Mouse (Mus musculus) embryonic facial prominence, embryonic 15.5 days (tissue): ENCODE results near the gene Zfyve21. TPM values are rescaled to one million over a fixed set of nuclear protein-coding genes. Genes with fewer than 3 reads are reported as not detected.
A peak's percentile ranks its signal among the peaks of the same experiment; 100 is the strongest.

Experiments
- ATAC-seq: fragments of 200-750 bp; cut with Nextera tagmentation; 2 replicates; pipeline ENCODE4 v1.8.0; 2017; ENCODE audit warnings: low read depth, moderate TSS enrichment; ENCODE audit not compliant: insufficient number of reproducible peaks, low FRiP score, low TSS enrichment
- H3K27ac ChIP-seq: fragments of 300-500 bp; sonication (generic); replicated peaks from 2 replicates; pipeline ENCODE4 v1.5.1; 2015; ENCODE audit warnings: mild to moderate bottlenecking, inconsistent platforms
- H3K27me3 ChIP-seq: fragments of 300-500 bp; sonication (generic); 2 replicates; pipeline ENCODE4 v1.6.1; 2015; ENCODE audit warnings: inconsistent platforms
- H3K36me3 ChIP-seq: fragments of 300-500 bp; sonication (generic); 2 replicates; pipeline ENCODE4 v1.6.1; 2015; ENCODE audit warnings: mild to moderate bottlenecking, inconsistent platforms
- H3K4me1 ChIP-seq: fragments of 300-500 bp; sonication (generic); 2 replicates; pipeline ENCODE4 v1.6.1; 2015; ENCODE audit warnings: inconsistent platforms
- H3K4me2 ChIP-seq: fragments of 300-500 bp; sonication (generic); replicated peaks from 2 replicates; pipeline ENCODE4 v1.6.1; 2015; ENCODE audit warnings: mild to moderate bottlenecking, inconsistent platforms
- H3K4me3 ChIP-seq: fragments of 300-500 bp; sonication (generic); replicated peaks from 2 replicates; pipeline ENCODE4 v1.5.1; 2015; ENCODE audit warnings: mild to moderate bottlenecking, inconsistent platforms
- H3K9ac ChIP-seq: fragments of 300-500 bp; sonication (generic); 2 replicates; pipeline ENCODE4 v1.6.1; 2015; ENCODE audit warnings: inconsistent platforms
- H3K9me3 ChIP-seq: fragments of 300-500 bp; sonication (generic); replicated peaks from 2 replicates; pipeline ENCODE4 v1.6.1; 2016; ENCODE audit warnings: inconsistent platforms
- WGBS: fragments of 180-500 bp; shearing (Covaris S2); methylation state at CpG from one replicate; pipeline ENCODE4 v1.1.7; 2015; 5-methylcytosine and 5-hydroxymethylcytosine counted together
- polyA plus RNA-seq: library from polyadenylated mRNA; unstranded; fragments of >200 nt; fragmentation: Nextera tagmentation; extraction: Ambion mirVana; gene quantifications from 2 replicates; pipeline ENCODE4 v1.2.1, GENCODE M21; 2015

The Zfyve21 gene
- polyA plus RNA-seq, 1 experiment from 2014 or later, result 120 TPM

- ATAC-seq, result no peak
- no peaks in the 10 kb centered on the region for H3K9me3 ChIP-seq
- 87% methylated on average over 10 of the region's 10 CpGs for WGBS
- peaks cover 7% of the 10 kb centered on the region; the same call in 1 of the 2 replicates for H3K4me1 ChIP-seq
- H3K27ac ChIP-seq, result no peak overlapping the region
- H3K36me3 ChIP-seq, result peaks cover 15% of the 10 kb centered on the region; the same call in 1 of the 2 replicates
- H3K27me3 ChIP-seq, result no peaks in the 10 kb centered on the region
- H3K4me2 ChIP-seq, result no peak overlapping the region
- no peak overlapping the region for H3K9ac ChIP-seq
- no peak overlapping the region for H3K4me3 ChIP-seq
Observed at GRCm38 (mm10) chr12:111846815-111847214, 32.8 kb downstream of the Zfyve21 start.

- 36% methylated on average over 9 of the region's 9 CpGs for WGBS
Observed at GRCm38 (mm10) chr12:111848300-111848798, 34.4 kb downstream of the Zfyve21 start.

GRCm38 (mm10) chr12:111851235-111851634, 37.3 kb downstream of the Zfyve21 start:
- no peak overlapping the region for H3K9ac ChIP-seq
- no peaks in the 10 kb centered on the region for H3K27me3 ChIP-seq
- H3K4me3 ChIP-seq, result no peak overlapping the region
- peak overlapping the region; percentile 61; the same call in 1 of the 2 replicates for H3K27ac ChIP-seq
- no peaks in the 10 kb centered on the region for H3K9me3 ChIP-seq
- peaks cover 13% of the 10 kb centered on the region for H3K4me1 ChIP-seq
- no peak for ATAC-seq
- no peak overlapping the region for H3K4me2 ChIP-seq
- WGBS, result 55% methylated on average over 2 of the region's 2 CpGs
- H3K36me3 ChIP-seq, result peaks cover 14% of the 10 kb centered on the region; the same call in 1 of the 2 replicates

More at GRCm38 (mm10) chr12:111848300-111848798, 34.4 kb downstream of the Zfyve21 start:
- Histone ChIP-seq H3K4me1 (peaks cover 13% of the 10 kb centered on the region), H3K27ac (peak overlapping the region; percentile 60), H3K4me2 (no peak overlapping the region), H3K36me3 (0 out of 2 replicates have a peak, but pooled peaks cover 5% of the 10 kb centered on the region), H3K9ac (no peak overlapping the region), H3K4me3 (no peak overlapping the region), H3K9me3 (no peaks in the 10 kb centered on the region), H3K27me3 (no peaks in the 10 kb centered on the region)
- ATAC-seq, result no peak

GRCm38 (mm10) chr12:111851745-111852144, 37.8 kb downstream of the Zfyve21 start:
- 0 out of 2 replicates have a peak overlapping the region, but pooled peaks have one; percentile 28 for H3K27ac ChIP-seq
- ATAC-seq, result peak; percentile 52; the same call in 1 of the 2 replicates
- H3K4me1 ChIP-seq, result peaks cover 13% of the 10 kb centered on the region
- WGBS, result 52% methylated on average over 5 of the region's 5 CpGs
- peaks cover 16% of the 10 kb centered on the region; the same call in 1 of the 2 replicates for H3K36me3 ChIP-seq
- no peaks in the 10 kb centered on the region for H3K27me3 ChIP-seq
- no peak overlapping the region for H3K4me2 ChIP-seq
- H3K9me3 ChIP-seq, result no peaks in the 10 kb centered on the region
- no peak overlapping the region for H3K4me3 ChIP-seq
- H3K9ac ChIP-seq, result no peak overlapping the region

GRCm38 (mm10) chr12:111853011-111853436, 39.1 kb downstream of the Zfyve21 start:
- no peaks in the 10 kb centered on the region for H3K27me3 ChIP-seq
- ATAC-seq, result peak; percentile 51; the same call in 1 of the 2 replicates

GRCm38 (mm10) chr12:111853546-111853945, 39.6 kb downstream of the Zfyve21 start:
- no peak for ATAC-seq
- H3K27me3 ChIP-seq, result no peaks in the 10 kb centered on the region
- H3K27ac ChIP-seq, result no peak overlapping the region
- no peak overlapping the region for H3K9ac ChIP-seq
- no peaks in the 10 kb centered on the region for H3K9me3 ChIP-seq
- H3K36me3 ChIP-seq, result peaks cover 19% of the 10 kb centered on the region; the same call in 1 of the 2 replicates
- peaks cover 7% of the 10 kb centered on the region for H3K4me1 ChIP-seq
- no peak overlapping the region for H3K4me3 ChIP-seq
- no peak overlapping the region for H3K4me2 ChIP-seq
- WGBS, result 59% methylated on average over 4 of the region's 4 CpGs

More at GRCm38 (mm10) chr12:111853011-111853436, 39.1 kb downstream of the Zfyve21 start:
- H3K36me3 ChIP-seq, result peaks cover 20% of the 10 kb centered on the region; the same call in 1 of the 2 replicates
- H3K9me3 ChIP-seq, result no peaks in the 10 kb centered on the region
- no peak overlapping the region for H3K4me2 ChIP-seq
- H3K9ac ChIP-seq, result no peak overlapping the region
- WGBS, result 35% methylated on average over 10 of the region's 10 CpGs
- H3K4me1 ChIP-seq, result peaks cover 12% of the 10 kb centered on the region
- no peak overlapping the region for H3K4me3 ChIP-seq
- no peak overlapping the region for H3K27ac ChIP-seq

- H3K4me3 ChIP-seq, result no peak overlapping the region
- no peaks in the 10 kb centered on the region for H3K27me3 ChIP-seq
- peaks cover 6% of the 10 kb centered on the region; the same call in 1 of the 2 replicates for H3K4me1 ChIP-seq
- H3K9ac ChIP-seq, result no peak overlapping the region
- H3K9me3 ChIP-seq, result no peaks in the 10 kb centered on the region
- 86% methylated on average over 2 of the region's 2 CpGs for WGBS
- no peak for ATAC-seq
- no peak overlapping the region for H3K4me2 ChIP-seq
- peaks cover 18% of the 10 kb centered on the region; the same call in 1 of the 2 replicates for H3K36me3 ChIP-seq
- no peak overlapping the region for H3K27ac ChIP-seq
Observed at GRCm38 (mm10) chr12:111855448-111855847, 41.5 kb downstream of the Zfyve21 start.

- no peak for ATAC-seq
- Histone ChIP-seq H3K9me3 (no peaks in the 10 kb centered on the region), H3K27ac (no peak overlapping the region), H3K36me3 (peaks cover 8% of the 10 kb centered on the region; the same call in 1 of the 2 replicates), H3K4me3 (no peak overlapping the region), H3K4me2 (no peak overlapping the region), H3K27me3 (no peaks in the 10 kb centered on the region), H3K4me1 (no peaks in the 10 kb centered on the region), H3K9ac (no peak overlapping the region)
- WGBS, result 86% methylated on average over 4 of the region's 4 CpGs
Observed at GRCm38 (mm10) chr12:111864206-111864824, 50.3 kb downstream of the Zfyve21 start.

- H3K36me3 ChIP-seq, result peaks cover 24% of the 10 kb centered on the region; the same call in 1 of the 2 replicates
- no peak overlapping the region for H3K9ac ChIP-seq
- WGBS, result 87% methylated on average over 1 of the region's 1 CpGs
- no peak for ATAC-seq
- no peak overlapping the region for H3K4me2 ChIP-seq
- no peak overlapping the region for H3K4me3 ChIP-seq
- H3K4me1 ChIP-seq, result no peaks in the 10 kb centered on the region
- no peaks in the 10 kb centered on the region for H3K9me3 ChIP-seq
- H3K27ac ChIP-seq, result no peak overlapping the region
- no peaks in the 10 kb centered on the region for H3K27me3 ChIP-seq
Observed at GRCm38 (mm10) chr12:111869806-111870205, 55.8 kb downstream of the Zfyve21 start.

- Histone ChIP-seq H3K9ac (no peak overlapping the region), H3K27me3 (no peaks in the 10 kb centered on the region), H3K27ac (no peak overlapping the region), H3K4me2 (no peak overlapping the region), H3K36me3 (peaks cover 24% of the 10 kb centered on the region; the same call in 1 of the 2 replicates), H3K4me1 (no peaks in the 10 kb centered on the region), H3K4me3 (no peak overlapping the region), H3K9me3 (no peaks in the 10 kb centered on the region)
- ATAC-seq, result no peak
- 89% methylated on average over 7 of the region's 7 CpGs for WGBS
Observed at GRCm38 (mm10) chr12:111870811-111871210, 56.8 kb downstream of the Zfyve21 start.

GRCm38 (mm10) chr12:111872079-111872478, 58.1 kb downstream of the Zfyve21 start:
- peaks cover 19% of the 10 kb centered on the region; the same call in 1 of the 2 replicates for H3K36me3 ChIP-seq
- no peaks in the 10 kb centered on the region for H3K27me3 ChIP-seq
- no peaks in the 10 kb centered on the region for H3K9me3 ChIP-seq
- H3K4me1 ChIP-seq, result no peaks in the 10 kb centered on the region
- ATAC-seq, result no peak
- no peak overlapping the region for H3K4me3 ChIP-seq
- H3K27ac ChIP-seq, result no peak overlapping the region
- H3K9ac ChIP-seq, result no peak overlapping the region
- no peak overlapping the region for H3K4me2 ChIP-seq
- 82% methylated on average over 5 of the region's 5 CpGs for WGBS
